Mouse (Mus musculus): ENCODE measurements at regions not wholly inside any gene's neighbourhood (a gene's known extent, or its start where the extent isn't known, plus 50 kb on each side); places are given as distances from the start of the nearest gene placed in this dataset.

- no peak for DNase-seq
Observed at GRCm38 (mm10) chr5:91456924-91457323, 54.1 kb upstream of the Btc start.

GRCm38 (mm10) chr5:91464876-91465508 lies 52.4 kb upstream of the Parm1 start:
- peak; percentile 45 for DNase-seq
